Mouse (Mus musculus): ENCODE measurements around the gene Med13.
A peak's percentile ranks its signal among the peaks of the same experiment; 100 is the strongest.

Gene Med13

DNA sequence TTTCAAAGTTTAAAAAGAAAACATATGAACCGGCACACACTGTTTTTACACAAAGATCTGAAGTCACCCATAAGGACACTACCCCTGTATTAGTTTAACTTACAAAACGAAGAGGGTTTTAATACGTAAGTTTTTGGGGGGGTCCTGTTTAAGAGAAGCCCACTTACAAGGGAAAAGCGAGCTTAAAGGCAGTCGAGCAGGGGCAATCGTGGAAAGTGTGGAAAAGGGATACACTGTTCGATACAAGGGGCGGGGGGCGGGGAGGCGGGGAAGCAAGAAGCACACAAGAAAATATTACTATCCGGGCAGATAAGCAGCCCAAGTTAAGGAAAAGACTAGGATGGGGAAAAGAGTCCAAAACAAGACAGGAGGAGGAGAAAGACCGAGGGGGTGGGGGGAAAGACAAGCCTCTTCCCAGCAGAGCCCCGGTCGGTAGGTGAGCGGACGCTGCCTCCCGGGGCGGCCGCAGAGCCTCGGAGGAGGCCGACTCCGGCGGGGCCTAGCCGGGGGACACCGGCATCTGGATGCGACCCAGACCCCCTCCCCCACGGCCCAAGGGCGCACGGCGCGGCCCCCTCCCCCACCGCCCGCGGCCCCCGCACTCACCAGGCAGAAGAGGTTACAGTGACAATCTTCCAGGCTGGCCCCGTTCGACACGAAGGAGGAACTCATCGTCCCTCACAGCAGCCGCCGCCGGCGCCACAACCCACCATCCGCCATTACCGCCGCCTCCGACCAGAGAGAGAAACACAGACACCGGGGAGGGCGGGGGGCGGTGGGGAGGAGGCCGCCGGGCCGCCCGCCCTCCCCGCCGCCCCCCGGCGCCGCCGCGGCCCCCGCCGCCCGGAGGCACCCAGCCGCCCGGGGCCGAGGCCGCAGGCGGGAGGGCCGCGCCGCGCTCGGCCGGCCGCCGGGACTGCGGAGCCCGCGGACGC lies at the start of gene Med13:
Med13 (minus strand) TSS at position 749 of the 935 bp plus-strand sequence.
- peak; percentile 60 to 85 for DNase-seq (ENCODE audit: low spot score in 2 of 2)

DNA sequence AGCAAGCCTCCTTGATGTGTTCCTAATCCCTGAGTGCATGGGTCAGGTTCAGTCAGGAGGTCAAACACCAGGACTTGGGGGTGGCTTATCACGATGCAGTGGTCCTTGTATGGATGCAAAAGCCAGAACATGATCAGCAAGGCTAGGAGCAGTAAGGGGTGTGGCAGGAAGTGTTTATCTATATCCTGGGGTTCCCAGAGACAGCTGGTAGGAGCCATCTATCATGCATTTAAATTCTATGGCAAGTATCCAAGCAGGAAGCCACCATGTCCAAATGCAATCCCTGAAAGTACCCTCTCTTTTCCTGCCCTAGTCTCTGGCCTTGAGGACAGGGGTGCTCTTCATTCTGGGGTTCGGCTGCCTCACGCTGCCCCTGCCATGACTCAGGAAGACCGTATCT lies 47.2 kb upstream of the Med13 start:
- no peak for DNase-seq (ENCODE audit: low spot score in 2 of 2)

DNA sequence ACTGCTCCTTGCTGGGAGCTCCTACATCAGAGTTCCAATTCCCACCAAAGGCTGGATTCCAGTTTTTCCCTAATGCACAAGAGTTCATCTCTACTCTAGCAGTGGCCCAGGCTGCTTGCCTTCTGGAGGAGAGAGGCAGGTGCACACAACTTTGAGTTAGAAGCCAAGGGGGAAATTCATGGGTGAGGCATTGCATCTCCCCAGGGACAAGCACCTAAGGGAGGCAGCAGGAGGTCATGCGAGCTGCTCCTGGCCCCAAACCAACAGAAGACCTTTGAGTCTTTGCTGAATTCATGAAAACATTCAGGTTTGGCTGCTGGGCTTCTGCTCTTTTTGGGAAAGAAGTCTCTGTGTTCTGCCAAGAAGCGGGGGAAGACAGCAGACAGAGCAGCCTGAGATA lies 46.4 kb upstream of the Med13 start:
- DNase-seq (ENCODE audit: low spot score in 2 of 2), result no peak

DNA sequence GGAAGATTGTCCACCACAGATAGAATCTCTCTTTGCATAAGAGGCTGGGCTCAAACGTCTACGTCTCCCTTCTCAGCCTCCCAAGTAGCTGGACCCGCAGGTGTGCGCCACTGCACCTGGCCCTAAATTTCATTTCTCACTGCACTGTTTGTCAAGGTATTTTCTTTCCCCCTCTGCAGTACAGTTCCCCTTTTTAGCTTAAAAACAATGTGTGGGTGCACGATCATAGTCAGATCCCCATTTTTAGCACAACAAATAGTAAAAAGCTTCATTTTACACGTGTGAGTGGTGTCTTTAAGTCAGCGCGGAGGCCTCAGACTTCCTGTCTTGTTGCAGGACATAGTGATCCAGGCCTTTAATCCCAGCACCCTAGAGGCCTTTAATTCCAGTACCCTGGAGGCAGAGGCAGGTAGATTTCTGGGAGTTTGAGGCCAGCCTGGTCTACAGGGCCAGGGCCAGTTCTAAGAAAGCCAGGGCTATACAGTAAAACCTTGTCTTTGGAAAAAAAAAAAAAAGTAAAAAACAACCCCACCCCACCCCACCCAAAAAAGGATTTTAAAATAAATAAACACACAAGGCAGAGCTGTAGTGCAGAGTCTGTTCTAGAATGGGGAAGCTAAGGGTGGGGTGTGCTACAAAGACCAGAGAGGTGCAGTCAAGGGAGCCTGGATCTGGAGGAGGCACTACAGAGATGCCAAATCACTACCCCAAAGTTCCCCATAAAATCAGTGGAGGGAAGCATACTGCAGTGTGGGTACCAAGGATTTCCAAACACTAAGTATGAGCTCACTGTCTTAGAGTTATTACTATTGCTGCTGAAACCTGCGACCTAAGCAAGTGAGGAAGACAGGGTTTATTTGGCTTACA lies 42.1 kb upstream of the Med13 start:
- DNase-seq (ENCODE audit: low spot score in 2 of 2), result peak in 1 of 2 experiments; percentile 35

DNA sequence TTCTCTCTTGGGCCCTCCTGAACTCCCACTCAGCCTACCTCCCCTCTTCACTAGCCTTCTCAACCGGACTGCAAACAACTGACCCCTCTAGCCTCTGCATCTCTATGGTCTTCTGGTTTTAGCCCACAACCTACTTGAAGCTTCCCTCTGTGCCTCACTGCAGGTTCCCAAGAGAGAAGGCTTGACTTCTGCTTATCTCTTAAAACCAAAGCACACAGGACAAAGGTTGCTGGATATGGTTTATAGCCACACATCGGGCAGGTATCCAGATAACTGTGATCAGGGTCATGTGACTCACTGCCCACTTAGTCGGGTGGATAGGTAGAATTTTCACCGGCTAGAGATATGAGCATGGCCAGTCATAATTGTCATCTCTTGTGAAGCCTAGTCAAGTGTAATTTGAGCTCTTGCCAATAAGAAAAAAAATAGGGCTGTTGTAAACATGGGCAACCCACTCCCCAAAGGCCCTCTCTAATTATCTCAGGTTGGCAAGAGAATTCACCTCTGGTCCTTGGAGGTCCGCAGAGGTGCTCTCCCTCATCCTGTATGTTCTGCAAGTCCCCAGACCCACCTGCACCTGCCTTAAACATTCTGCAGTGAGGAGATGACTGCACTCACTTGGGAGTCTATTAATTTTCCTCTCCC lies 39.7 kb upstream of the Med13 start:
- DNase-seq (ENCODE audit: low spot score in 2 of 2), result no peak

DNA sequence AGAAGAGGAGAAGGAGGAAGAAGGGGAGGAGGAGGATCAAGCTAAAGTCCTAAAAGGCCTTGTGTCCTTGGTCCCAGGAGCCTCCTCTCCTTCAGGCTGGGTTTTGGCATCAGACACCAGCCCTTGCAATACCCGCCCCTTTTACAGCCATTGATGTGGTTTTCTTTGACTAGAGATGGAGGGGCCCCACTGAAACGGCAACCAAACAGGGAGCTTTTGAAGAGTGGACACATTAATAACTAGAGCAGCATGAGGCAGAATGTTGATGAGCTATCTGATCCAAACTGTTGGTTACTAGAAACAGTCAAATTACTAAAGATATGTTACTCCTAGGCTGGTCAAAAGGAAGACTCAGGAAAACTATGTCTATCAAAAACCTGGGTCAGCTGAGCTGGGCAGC lies 39.1 kb upstream of the Med13 start:
- no peak for DNase-seq (ENCODE audit: low spot score in 2 of 2)

DNA sequence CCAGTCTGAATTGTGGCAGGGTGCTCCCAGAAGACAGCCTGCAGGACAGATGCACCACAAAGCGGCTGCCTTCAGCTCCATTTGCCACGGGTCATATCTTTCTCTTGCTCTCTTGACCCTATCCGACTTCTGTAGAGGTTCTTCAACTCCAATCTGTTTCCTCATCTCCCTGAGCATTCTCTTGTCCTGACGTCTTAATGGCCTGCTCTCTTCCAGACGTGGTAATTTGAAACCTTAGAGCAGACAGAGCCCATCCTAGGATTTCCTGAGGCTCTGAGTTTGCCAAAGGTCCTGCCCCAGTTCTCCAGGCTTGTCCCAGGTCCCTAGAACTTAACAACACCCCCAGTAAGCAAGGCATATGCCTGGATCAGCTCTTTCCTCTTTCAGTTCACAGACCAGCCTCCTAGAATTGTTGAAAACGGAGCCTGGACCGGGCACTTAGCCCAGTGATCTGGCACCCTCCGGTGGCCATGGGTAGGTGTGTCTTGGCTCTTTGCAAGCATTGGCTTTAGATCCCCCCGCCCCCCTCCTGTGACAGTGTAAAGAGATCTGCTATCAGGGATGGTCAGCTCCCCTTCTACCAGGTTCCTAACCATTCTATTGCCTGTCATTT lies 38.2 kb upstream of the Med13 start:
- peak; percentile 68 to 77 for DNase-seq (ENCODE audit: low spot score in 2 of 2)

DNA sequence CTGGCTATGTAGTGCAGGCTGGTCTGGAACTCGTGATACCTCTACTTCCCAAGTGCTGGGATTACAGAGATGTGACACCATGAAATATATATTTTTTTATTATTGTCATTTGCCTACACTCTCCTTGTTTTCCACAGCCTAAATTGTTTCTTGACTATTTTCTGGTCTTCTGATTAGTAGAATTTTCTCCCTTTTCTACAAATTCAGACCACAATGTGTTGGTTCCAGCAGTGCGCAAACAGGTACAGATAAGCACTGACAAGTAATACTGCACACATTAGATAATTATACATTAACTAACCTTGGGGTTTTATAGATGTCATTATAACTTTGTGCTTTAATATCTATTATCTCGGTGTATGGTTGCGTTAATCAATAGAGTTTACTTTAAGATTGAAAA lies 37.7 kb upstream of the Med13 start:
- no peak for DNase-seq (ENCODE audit: low spot score in 2 of 2)

DNA sequence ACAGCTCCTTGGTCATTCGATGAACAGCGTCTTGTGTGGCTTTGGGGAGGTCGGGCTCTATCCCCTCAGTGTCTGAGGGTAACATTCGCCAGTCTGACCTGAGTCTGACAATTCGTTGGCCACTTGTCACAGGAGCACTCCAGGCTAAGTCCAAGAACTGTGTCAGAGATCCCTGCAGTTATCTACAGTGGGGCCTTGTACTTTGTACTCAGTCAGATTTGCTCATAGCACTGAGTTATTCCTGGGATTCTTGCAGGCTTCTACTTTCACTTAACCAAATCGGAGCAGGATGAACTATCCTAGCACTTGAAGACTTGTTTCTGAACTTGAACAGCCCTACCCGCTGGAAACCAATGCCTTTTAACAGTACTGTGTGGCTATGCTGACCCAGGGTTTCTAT lies 34.3 kb upstream of the Med13 start:
- no peak for DNase-seq (ENCODE audit: low spot score in 2 of 2)

DNA sequence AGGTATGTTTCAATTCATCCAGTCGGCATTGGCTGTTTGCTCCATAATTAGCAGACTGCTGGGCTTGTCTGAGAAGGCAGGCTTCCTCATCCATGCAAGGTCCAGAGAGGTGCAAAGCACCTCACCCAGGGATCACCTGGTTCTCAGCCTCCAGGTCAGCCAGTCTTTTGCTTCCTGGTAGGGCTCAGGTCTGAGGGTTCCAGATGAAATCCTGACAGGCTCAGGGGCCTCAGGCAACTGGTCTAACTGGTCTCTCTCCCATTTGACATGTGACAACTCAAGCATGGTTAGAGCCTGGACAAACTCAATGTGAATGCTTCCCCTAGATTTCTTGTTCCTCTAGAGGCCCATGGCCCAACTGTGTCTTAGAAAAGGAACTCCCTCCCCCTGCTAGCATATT lies 32.9 kb upstream of the Med13 start:
- no peak for DNase-seq (ENCODE audit: low spot score in 2 of 2)

DNA sequence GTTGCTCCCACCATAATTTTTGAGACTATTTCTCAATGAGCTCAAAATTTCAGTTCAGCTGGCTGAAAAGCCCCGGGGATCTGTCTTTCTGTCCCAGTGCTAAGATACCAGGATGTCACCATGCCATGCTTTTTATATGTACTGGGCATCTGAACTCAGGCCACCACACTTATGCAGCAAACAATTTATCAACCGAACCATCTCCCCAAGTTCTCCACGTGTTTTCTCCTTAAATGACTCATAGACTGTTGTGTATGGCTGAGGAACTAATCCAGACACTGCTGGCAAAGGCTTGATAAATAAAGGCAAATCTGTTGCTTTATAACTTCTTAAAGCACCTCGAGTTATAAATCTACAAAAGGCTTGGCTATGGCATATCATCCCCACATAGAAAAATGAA lies 32.1 kb upstream of the Med13 start:
- DNase-seq (ENCODE audit: low spot score in 2 of 2), result no peak

DNA sequence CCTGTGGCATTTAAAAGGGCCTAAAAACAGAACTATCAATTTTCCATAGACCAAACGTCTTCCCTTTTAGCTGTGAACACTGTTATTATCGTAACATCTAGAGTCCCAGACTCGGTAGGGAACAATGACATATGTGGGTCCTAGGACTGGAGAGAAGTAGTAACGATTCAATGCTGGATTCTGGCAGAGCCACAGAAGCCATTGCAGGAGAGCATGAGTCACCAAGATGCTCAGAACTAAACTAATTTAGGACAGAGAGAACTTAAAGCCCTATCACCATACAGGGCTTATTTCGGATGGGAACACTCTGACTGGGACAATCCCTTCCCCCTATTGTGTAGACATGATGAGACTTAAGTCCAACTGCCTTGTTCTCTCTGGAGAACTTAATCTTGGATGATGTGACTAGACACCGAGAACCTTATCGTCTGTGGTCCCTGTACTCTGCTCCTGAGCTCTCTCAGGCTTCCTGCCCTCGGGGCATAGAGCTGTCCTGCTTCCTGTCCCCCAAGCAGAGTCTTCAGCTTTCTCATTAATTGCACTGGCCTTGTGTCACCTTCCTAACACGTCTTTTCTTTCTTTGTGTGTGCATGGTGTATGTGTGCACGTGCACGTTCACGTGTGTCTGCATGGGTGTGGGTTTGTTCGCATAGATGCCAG lies 31.5 kb upstream of the Med13 start:
- no peak for DNase-seq (ENCODE audit: low spot score in 2 of 2)

DNA sequence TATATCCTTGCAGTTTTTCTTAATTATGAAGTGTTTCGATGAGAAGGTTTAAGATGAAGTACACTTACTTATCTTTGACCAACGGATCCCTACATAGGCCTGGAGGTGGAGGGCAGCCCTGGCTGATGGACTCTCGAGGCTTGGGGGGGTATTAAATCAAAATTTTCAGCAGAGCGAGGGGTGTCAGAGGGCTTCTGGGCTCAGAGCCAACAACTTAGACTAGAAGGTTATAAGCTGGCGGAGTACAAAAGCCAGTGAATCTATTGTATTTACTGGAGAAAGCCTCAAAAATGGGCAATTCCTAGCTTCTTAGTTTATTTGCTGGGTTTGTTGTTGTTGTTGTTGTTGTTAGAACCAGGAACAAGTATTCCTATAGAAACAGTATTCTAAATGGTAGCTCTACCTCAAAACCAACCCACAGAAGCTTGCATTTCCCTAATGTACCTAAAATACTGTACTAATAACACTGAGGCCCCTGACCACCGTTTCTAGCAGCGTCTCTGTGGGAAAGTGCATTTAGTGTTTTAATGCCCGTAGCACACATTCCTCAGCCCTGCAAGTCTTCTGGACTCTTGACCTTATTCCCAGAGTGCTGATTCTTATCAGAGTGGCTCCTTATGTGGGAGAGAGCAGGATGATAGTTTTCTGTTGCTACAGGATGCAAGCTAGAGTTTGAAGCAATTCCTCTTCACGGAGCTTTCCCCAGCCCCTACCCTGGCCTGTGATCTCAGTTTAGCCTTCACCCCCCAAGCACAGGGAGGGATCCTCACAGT lies 29.9 kb upstream of the Med13 start:
- DNase-seq (ENCODE audit: low spot score in 2 of 2), result no peak

DNA sequence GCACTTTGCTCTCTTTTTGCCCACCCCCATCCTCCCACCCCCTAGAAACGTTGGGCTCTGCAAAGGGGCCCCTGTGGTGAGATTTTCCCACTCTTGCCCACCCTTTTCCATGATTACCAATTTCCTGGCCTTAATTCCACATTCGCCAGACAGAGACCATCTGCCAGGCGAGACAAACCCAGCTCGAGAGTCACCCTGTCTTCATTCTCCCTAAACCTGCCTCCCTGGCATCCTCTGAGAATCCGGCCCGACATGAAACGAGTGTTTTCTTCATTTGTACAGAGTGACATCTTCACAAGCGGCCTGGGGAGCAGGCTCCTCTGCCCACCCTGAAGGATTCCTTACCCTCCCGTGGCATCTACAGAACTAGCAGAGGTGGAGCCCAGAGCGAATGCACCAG lies 29.2 kb upstream of the Med13 start:
- no peak for DNase-seq (ENCODE audit: low spot score in 2 of 2)

DNA sequence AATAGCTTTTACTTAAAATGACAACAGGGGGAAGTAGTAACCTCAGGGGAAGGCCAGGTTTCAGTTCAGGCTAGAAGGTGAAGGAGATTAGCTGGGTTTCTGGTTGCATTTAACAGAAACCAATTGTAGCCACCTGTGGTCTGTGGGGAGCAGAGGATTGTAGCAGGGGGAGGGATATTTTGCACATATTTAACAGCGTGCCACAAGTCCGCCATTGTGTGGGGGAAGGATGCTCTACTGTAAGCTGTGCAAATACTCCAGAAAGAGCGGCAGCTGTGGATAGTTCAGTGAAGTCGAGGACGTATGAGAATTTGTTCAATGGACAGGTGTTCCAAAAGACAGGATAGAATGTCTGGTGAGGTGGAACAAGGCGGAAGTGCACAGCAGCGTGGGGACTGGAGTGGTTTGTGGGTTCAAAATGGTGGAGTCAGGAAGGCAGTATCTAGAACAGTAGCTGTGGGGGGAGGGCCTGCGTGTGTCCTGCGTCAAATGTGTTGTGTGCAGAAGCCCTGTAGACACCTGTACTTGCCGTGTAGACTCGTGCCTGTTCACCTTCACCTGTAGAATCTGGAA lies 28.4 kb upstream of the Med13 start:
- peak; percentile 35 to 70 for DNase-seq (ENCODE audit: low spot score in 2 of 2)

DNA sequence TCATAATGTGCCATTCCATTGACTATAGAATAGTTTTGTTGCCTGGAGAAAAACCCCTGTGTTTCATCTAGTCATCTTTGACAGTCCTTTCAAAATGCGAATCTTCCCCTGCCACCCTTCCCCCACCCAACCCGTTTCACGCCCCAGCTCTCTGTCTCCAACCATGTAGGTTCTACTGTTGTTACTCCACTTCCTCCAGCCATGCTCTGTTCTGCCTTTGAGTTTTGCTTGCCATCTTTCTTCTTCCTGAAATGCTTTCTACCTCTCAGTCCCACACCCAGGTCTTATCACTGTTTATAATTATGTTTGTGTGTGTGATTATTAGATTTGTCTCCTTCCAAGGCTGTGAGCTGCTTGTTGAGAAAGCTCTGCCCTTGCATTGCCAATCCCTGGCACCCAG lies 26.7 kb upstream of the Med13 start:
- peak in 1 of 2 experiments; percentile 52 for DNase-seq (ENCODE audit: low spot score in 2 of 2)

DNA sequence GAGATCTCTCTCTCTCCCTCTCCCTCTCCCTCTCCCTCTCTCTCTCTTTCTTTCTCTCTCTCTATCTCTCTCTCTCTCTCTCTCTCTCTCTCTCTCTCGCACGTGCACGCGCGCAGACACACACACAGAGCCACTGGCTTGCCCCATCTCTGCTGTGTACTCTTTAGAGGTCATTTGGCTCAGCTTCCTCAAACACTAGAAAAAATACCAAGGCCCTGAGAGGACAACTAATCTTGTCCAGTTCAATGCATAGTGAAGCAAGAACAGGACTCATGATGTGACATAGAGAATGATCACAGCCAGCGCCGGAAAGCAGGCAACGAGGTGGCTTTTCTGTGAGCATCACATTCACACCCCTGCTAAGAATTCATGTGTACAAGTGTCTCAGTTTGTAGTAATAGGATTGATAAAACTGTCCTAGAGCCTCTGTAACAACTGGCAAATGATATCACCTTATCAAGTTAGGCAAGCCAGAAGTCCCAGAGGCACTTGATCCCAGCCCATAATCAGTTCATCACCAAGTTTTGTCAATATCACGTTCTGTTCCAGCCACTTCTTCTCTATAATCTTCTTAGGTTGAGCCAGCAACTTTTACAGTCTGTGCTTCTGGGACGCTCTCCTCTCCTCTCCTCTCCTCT lies 25.2 kb upstream of the Med13 start:
- DNase-seq (ENCODE audit: low spot score in 2 of 2), result no peak

DNA sequence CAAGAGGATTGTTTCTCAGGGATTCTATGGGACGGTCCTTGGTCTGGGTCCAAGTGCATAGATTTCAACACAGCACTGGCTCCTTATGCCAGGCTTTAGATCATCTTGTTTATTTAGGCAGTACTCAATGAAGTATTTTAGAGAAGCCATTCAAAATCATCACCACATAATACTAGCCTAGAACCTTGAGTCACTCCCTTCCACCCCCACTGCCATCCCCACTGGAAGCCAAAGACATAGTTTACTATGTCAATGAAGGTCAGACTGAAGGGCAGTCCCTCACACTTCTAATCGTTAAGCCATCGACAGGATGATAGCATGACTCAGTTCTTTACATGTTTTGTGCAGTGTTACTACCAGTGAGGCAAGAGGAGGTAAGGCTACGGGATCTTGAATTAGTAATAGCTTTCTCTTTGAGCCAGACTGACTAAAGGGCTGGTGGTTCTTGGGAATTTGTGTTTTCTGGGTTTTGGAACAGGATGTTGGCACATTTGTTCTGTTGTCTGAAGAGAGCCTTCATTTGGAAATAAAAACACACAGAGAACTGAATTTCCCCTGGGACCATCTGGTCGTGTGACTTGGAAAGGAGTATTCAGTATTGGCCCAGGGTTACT lies 24.2 kb upstream of the Med13 start:
- no peak for DNase-seq (ENCODE audit: low spot score in 2 of 2)
